Mouse (Mus musculus): ENCODE data around the gene Gm49396.

The Gm49396 gene

GRCm38 (mm10) chr7:30563117-30563905 is at the start of gene Gm49396, which contains the start of the genes U2af1l4 and Psenen:
TSS of gene Gm49396 (plus strand) at chr7:30563344.
TSS of gene U2af1l4 (plus strand) at chr7:30563301.
TSS of gene Psenen (minus strand) at chr7:30563627.
- DNase-seq (ENCODE audit: low read depth, low spot score): peak; percentile 97

GRCm38 (mm10) chr7:30515003-30515760 is 48.0 kb upstream of the Gm49396 start:
- DNase-seq (ENCODE audit: low read depth, low spot score): no peak

DNA sequence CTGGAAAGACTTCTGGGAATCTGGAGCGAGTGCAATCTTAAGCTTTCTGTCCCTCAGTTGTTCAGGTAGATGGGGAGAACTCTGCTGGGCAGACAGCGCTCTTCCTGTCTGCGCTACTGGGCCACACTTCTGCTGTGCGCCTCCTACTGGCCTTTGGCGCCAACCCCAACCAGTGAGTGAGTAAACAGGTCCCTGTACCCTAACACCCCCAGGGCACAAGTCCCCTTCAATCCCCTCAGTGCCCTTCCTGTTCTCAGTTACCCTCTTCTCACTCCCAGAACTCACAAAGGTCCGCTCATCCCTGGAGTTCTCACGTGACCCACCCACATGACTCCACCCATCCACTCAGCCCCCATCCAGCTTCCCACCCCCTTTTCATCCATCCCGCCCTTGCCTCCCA is 44.8 kb upstream of the Gm49396 start:
- DNase-seq (ENCODE audit: low read depth, low spot score): no peak

DNA sequence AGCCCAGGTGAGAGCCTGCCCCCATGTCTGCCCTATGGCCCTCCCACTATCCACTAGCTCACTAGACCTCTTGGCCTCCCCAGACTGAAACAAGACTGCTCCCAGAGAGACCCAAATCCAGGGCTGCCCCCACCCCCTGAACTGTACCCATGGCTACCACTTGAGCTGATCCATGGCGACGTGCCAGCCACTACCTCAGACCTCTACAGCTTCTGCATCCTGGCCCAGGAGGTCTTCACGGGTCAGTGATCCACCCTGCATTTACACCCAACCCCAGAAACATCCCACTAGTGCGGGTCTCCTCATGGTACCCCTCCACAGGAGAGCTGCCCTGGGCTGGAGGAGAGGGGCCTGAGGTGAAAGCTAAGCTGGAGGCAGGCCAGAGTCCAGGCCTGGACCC is 42.7 kb upstream of the Gm49396 start:
- DNase-seq (ENCODE audit: low read depth, low spot score): no peak

GRCm38 (mm10) chr7:30520856-30521255 is 42.3 kb upstream of the Gm49396 start:
- no peak for DNase-seq (ENCODE audit: low read depth, low spot score)

- DNase-seq (ENCODE audit: low read depth, low spot score): no peak
These were observed 40.3 kb upstream of the Gm49396 start for GRCm38 (mm10) chr7:30522871-30523270.

DNA sequence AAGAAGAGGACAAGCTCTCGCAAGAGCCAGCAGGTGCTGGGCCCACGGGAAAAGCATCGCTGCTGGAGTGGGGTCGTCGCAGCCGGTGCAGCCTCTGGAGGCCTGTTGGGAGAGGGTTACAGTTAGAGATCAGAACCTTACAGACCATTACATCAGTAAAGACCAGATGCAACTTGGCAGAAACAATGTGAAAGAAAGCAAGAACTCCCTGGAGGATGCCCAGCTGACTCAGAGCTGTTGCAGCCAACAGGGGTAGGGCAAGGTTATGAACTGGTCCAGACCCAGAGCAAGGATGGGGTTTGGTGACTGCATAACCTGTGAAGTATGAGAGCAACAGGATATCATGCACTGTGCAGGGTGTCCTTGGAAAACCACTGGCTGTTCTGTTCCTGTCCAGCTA is 38.7 kb upstream of the Gm49396 start:
- DNase-seq (ENCODE audit: low read depth, low spot score): no peak

DNA sequence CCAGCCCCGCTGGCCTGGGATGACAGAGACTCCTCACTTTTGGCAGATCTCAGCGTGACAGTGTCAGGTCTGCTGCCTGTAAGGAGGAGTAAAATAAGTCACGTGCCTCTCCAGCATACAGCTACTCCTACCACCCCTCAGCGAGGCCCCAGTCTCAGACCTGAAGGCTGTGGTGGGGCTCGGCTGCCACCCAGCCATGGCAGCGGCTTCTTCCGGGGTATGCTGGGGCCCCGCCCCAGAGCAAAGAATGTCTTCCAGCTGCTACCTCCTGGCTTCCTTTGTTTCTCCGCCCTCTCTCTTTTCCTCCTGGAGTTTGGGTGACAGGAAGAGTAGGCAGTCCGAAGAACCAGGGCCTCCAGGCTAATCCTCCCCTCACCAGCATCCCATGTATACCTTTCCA is 37.2 kb upstream of the Gm49396 start:
- no peak for DNase-seq (ENCODE audit: low read depth, low spot score)

- no peak for DNase-seq (ENCODE audit: low read depth, low spot score)
These were observed 36.7 kb upstream of the Gm49396 start for GRCm38 (mm10) chr7:30526399-30526798.

DNA sequence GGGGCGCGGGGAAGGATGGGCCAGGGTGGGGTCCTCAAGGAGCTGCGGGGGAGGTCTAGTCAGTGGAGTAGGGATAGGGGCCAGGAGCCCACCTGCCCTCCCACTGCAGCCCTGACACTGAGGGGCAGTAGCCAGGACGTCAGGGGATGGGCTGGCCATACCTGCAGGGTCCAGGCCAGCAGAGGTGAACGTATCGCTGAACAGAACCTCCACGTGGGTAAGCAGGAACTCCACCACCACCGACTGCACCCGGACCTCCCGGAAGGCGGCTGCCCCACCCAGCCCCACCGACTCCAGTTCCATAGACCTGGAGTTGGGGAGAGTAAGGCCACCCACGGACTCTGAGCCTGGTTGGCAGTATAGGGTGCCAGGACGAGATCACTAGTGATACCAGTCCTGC is 36.2 kb upstream of the Gm49396 start:
- no peak for DNase-seq (ENCODE audit: low read depth, low spot score)

GRCm38 (mm10) chr7:30531291-30531815 is 31.8 kb upstream of the Gm49396 start:
- DNase-seq (ENCODE audit: low read depth, low spot score): no peak

GRCm38 (mm10) chr7:30532931-30533330 is 30.2 kb upstream of the Gm49396 start:
- no peak for DNase-seq (ENCODE audit: low read depth, low spot score)

DNA sequence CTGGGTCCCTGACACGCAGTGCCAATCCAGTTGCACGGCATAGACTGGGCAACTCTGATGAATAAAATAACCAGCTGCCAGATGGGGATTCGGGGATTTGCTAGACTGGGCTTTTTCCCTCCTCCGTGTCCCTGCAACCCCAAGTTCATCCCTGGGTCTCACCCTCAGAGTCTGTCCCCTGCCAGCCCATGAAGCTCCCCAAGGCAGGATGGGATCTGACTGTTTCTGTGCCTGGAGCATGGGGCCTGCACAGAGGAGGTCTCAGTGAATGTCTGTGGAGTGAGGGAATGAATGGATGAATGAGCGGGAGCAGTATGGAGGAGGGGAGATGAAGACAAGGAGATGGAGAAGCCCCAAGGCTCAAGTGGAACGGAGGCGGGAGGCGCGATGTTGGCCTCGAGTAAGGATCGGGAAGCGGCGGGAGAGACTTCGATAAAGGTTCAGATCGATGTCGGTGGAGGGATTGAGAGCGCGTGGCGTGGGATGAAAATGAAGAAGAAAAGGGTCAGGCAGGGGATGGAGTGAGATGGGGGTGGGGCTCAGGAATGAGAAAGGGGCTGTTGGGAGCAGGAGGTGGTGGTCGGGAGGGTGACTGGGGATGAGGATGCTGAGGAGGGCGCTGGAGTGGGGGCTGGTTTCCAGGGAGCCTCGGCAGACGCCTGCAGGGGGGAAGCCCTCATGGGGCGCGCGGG is 29.1 kb upstream of the Gm49396 start:
- no peak for DNase-seq (ENCODE audit: low read depth, low spot score)

GRCm38 (mm10) chr7:30534633-30535577 is 28.2 kb upstream of the Gm49396 start, which contains the start of gene Arhgap33:
TSS of gene Arhgap33 (minus strand) at chr7:30535060.
- DNase-seq (ENCODE audit: low read depth, low spot score): peak; percentile 98

GRCm38 (mm10) chr7:30540572-30540971 is 22.6 kb upstream of the Gm49396 start:
- DNase-seq (ENCODE audit: low read depth, low spot score): no peak

- no peak for DNase-seq (ENCODE audit: low read depth, low spot score)
These were observed 18.8 kb upstream of the Gm49396 start for GRCm38 (mm10) chr7:30544327-30544726.

DNA sequence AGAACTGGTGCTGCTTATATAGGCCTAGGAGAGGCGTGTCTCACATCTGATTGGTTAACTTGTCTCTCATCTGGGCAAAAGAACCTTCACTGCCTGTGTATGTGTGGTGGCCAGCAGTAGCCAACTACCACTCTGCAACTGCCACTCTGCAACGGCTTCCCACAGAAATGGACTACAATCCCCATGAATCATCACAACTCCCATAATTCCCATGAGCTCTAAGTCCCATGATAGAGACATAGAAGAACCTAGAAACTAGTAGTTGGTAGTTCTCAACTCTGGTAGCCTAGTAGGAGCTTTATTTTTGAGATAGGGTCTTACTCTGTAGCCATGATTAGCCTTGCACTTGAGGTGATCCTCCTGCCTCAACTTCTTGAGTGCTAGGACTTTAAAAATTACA is 13.3 kb upstream of the Gm49396 start:
- no peak for DNase-seq (ENCODE audit: low read depth, low spot score)

GRCm38 (mm10) chr7:30550603-30551002 is 12.5 kb upstream of the Gm49396 start:
- no peak for DNase-seq (ENCODE audit: low read depth, low spot score)

GRCm38 (mm10) chr7:30551445-30552101 is 11.6 kb upstream of the Gm49396 start:
- no peak for DNase-seq (ENCODE audit: low read depth, low spot score)
